Mouse (Mus musculus) heart, embryonic 15.5 days (tissue): ENCODE data around the gene Otos. TPM values are rescaled to one million over a fixed set of nuclear protein-coding genes. Genes with fewer than 3 reads are reported as not detected.

ENCODE experiments used
- ATAC-seq: fragments of 200-750 bp; cut with Nextera tagmentation; replicated peaks from 2 replicates; pipeline ENCODE4 v1.8.0; 2017; ENCODE audit warnings: low read depth, moderate TSS enrichment; ENCODE audit not compliant: insufficient number of reproducible peaks, insufficient read depth, low FRiP score
- H3K27ac ChIP-seq: fragments of 300-500 bp; sonication (generic); 2 replicates; pipeline ENCODE4 v1.5.1; 2015; ENCODE audit warnings: mild to moderate bottlenecking, inconsistent platforms
- H3K27me3 ChIP-seq: fragments of 300-500 bp; sonication (generic); 2 replicates; pipeline ENCODE4 v1.6.1; 2015; ENCODE audit warnings: inconsistent platforms
- H3K36me3 ChIP-seq: fragments of 300-500 bp; sonication (generic); 2 replicates; pipeline ENCODE4 v1.6.1; 2015; ENCODE audit warnings: mild to moderate bottlenecking, inconsistent platforms
- H3K4me1 ChIP-seq: fragments of 300-500 bp; sonication (generic); replicated peaks from 2 replicates; pipeline ENCODE4 v1.6.1; 2015; ENCODE audit warnings: inconsistent platforms
- H3K4me2 ChIP-seq: fragments of 300-500 bp; sonication (generic); 2 replicates; pipeline ENCODE4 v1.6.1; 2015; ENCODE audit warnings: inconsistent platforms, mild to moderate bottlenecking, moderate library complexity
- H3K4me3 ChIP-seq: fragments of 300-500 bp; sonication (generic); 2 replicates; pipeline ENCODE4 v1.5.1; 2015; ENCODE audit warnings: mild to moderate bottlenecking, inconsistent platforms
- H3K9ac ChIP-seq: fragments of 300-500 bp; sonication (generic); 2 replicates; pipeline ENCODE4 v1.6.1; 2015; ENCODE audit warnings: mild to moderate bottlenecking, inconsistent platforms
- H3K9me3 ChIP-seq: fragments of 300-500 bp; sonication (generic); replicated peaks from 2 replicates; pipeline ENCODE4 v1.6.1; 2016; ENCODE audit warnings: inconsistent platforms
- WGBS: fragments of 180-500 bp; shearing (Covaris S2); methylation state at CpG from one replicate; pipeline ENCODE4 v1.1.7; 2015; ENCODE audit warnings: mixed read lengths; 5-methylcytosine and 5-hydroxymethylcytosine counted together
- polyA plus RNA-seq: library from polyadenylated mRNA; unstranded; fragments of >200 nt; fragmentation: Nextera tagmentation; extraction: Ambion mirVana; gene quantifications from 2 replicates; pipeline ENCODE4 v1.2.1, GENCODE M21; 2015

Otos gene
- 0.19 TPM in 1 of 2 replicates, not detected in the other for polyA plus RNA-seq

DNA sequence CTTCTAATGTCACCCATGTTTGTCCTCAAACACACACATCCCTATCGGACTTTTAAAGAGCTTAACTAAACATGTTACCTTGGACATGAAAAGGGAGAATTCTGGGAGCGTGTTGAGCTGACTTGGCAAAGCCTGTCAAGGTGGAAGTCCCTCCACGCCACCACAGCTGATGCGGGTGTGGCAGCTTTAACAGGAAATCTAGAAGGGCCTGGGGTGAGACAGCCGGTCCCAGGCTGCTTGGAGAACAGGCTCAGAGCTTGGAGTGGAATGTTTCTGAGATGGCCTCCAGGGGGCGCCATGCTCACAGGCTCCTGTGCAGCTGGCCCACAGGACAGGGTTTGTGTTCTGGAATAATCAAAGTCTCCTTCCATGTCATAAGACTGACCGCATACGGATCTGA is at the start of gene Otos:
Gene Otos, minus strand, starts transcription at position 169 of the 400 bp plus-strand sequence.
- no peak within 1 kb of the TSS for H3K4me3 ChIP-seq
- no peaks in the 10 kb centered on the region for H3K36me3 ChIP-seq
- no peak within 1 kb of the TSS for H3K9ac ChIP-seq
- no peaks in the 10 kb centered on the region for H3K9me3 ChIP-seq
- peak within 1 kb of the TSS; percentile 17; the same call in 1 of the 2 replicates for H3K4me2 ChIP-seq
- ATAC-seq, result no peak
- H3K4me1 ChIP-seq, result peaks cover 6% of the 10 kb centered on the region
- WGBS, result 24% methylated on average over 8 of the region's 8 CpGs
- peaks cover 15% of the 10 kb centered on the region for H3K27me3 ChIP-seq
- H3K27ac ChIP-seq, result no peak within 1 kb of the TSS

DNA sequence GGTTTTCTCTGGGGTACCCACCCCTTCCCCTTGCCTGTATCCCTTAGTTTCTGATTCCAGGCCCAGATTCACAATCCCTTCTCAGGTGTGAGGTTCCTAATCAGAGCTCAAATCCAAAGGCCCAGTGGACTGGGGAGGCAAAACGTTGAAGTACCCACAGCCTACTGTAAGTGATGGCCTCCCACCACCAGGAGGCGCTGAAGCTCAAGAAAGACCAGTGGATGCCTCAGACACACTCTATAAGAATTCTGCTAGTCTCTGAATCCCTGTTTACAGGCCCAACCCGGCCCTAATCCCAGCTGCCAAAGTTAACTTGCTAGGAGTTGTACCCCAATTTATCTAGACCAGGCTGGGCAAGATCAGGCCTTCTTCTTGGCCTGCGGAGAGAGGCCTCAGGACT is 48.2 kb upstream of the Otos start:
- Histone ChIP-seq H3K4me3 (no peak overlapping the region), H3K4me1 (peaks cover 42% of the 10 kb centered on the region), H3K9me3 (no peaks in the 10 kb centered on the region), H3K27ac (no peak overlapping the region), H3K9ac (no peak overlapping the region), H3K4me2 (no peak overlapping the region), H3K36me3 (no peaks in the 10 kb centered on the region), H3K27me3 (no peaks in the 10 kb centered on the region)
- ATAC-seq, result no peak
- WGBS, result 31% methylated on average over 4 of the region's 4 CpGs

DNA sequence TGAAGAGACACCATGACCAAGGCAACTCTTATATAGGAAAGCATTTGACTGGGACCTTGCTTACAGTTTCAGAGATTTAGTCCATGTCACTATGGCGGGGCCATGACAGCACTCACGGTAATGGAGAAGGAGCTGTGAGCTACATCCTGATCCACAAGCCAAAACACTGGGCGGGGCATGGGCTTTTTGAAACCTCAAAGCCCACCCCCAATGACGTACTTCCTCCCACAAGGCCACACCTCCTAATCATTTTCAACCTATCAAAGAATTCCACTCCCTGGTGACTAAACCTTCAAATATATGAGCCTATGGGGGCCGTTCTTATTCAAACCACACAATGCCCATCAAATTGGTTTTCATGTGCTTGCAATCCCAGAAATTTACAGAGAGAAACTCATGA is 47.1 kb upstream of the Otos start:
- H3K4me1 ChIP-seq, result peaks cover 33% of the 10 kb centered on the region
- H3K4me3 ChIP-seq, result no peak overlapping the region
- 84% methylated on average over 5 of the region's 5 CpGs for WGBS
- H3K9ac ChIP-seq, result no peak overlapping the region
- ATAC-seq, result no peak
- no peak overlapping the region for H3K27ac ChIP-seq
- H3K27me3 ChIP-seq, result no peaks in the 10 kb centered on the region
- H3K4me2 ChIP-seq, result no peak overlapping the region
- no peaks in the 10 kb centered on the region for H3K9me3 ChIP-seq
- H3K36me3 ChIP-seq, result no peaks in the 10 kb centered on the region

DNA sequence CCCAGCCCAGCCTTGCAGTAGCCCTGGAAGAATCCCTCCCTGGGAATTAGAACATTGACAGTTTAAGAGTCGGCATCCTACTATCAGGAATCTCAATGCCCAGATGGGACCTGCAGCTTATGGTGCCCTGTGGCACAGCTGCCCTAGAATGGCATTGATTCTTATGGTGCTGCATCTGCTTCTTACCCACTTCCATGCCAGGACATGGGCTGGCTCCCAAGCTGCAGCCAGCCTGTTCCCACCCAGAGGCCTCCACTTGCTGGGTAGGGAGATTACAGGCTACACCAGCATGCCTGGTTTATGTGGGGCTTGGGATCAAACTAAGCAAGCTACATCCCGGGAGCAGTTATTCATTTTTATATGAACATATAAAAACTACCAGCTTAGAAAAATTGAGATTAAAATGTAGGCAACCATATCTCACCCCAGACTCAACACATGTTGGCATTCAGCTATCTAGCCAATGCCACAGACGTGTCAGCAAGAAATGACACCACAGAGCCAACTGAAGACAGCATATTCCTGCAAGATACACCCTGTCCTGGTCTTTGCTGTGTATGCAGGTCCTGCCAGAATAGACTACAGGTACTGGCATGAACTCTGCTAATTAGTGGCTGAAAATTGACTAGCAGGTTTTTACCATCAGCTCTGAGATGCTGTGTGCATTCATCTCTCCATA is 42.7 kb upstream of the Otos start:
- Histone ChIP-seq H3K36me3 (no peaks in the 10 kb centered on the region), H3K4me3 (no peak overlapping the region), H3K27ac (no peak overlapping the region), H3K4me2 (no peak overlapping the region), H3K4me1 (no peaks in the 10 kb centered on the region), H3K27me3 (no peaks in the 10 kb centered on the region), H3K9ac (no peak overlapping the region), H3K9me3 (no peaks in the 10 kb centered on the region)
- ATAC-seq, result no peak
- 71% methylated on average over 3 of the region's 3 CpGs for WGBS

DNA sequence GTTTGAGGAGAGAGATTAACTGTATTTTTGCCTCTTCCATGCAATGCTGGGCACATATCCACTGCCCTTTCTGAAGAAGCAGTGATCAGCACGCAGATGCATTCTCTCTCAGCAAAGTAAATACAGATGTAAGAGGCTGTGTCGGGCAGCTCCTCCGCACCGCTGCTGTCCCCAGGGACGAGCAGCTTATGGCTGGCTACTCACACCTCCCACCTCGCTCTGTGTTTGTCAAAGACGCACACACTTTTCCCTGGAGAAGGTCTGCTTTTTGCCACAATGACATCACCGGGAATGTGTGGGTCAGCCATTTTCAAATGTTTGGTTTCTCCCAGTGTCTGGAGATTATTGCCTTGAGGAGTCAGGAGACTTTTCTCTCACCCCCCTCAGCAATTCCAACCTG is 38.4 kb upstream of the Otos start:
- H3K9ac ChIP-seq, result no peak overlapping the region
- no peaks in the 10 kb centered on the region for H3K27me3 ChIP-seq
- no peaks in the 10 kb centered on the region for H3K4me1 ChIP-seq
- ATAC-seq, result no peak
- WGBS, result 46% methylated on average over 8 of the region's 8 CpGs
- H3K27ac ChIP-seq, result no peak overlapping the region
- H3K4me3 ChIP-seq, result no peak overlapping the region
- H3K9me3 ChIP-seq, result no peaks in the 10 kb centered on the region
- no peak overlapping the region for H3K4me2 ChIP-seq
- no peaks in the 10 kb centered on the region for H3K36me3 ChIP-seq

- 88% methylated on average over 8 of the region's 8 CpGs for WGBS
- H3K27me3 ChIP-seq, result peaks cover 3% of the 10 kb centered on the region; the same call in 1 of the 2 replicates
- no peaks in the 10 kb centered on the region for H3K36me3 ChIP-seq
- ATAC-seq, result no peak
- H3K9me3 ChIP-seq, result no peaks in the 10 kb centered on the region
- H3K4me2 ChIP-seq, result no peak overlapping the region
- no peak overlapping the region for H3K9ac ChIP-seq
- H3K27ac ChIP-seq, result no peak overlapping the region
- no peaks in the 10 kb centered on the region; the same call in 1 of the 2 replicates for H3K4me1 ChIP-seq
- no peak overlapping the region for H3K4me3 ChIP-seq
Measured at GRCm38 (mm10) chr1:92683151-92683550, 34.5 kb upstream of the Otos start.

GRCm38 (mm10) chr1:92680668-92681603 is 32.3 kb upstream of the Otos start:
- H3K27ac ChIP-seq, result no peak overlapping the region
- ATAC-seq, result no peak
- H3K4me1 ChIP-seq, result peaks cover 7% of the 10 kb centered on the region
- WGBS, result 36% methylated on average over 16 of the region's 16 CpGs
- no peak overlapping the region for H3K9ac ChIP-seq
- peaks cover 7% of the 10 kb centered on the region for H3K27me3 ChIP-seq
- H3K4me3 ChIP-seq, result no peak overlapping the region
- no peaks in the 10 kb centered on the region for H3K9me3 ChIP-seq
- H3K36me3 ChIP-seq, result no peaks in the 10 kb centered on the region
- no peak overlapping the region for H3K4me2 ChIP-seq

GRCm38 (mm10) chr1:92678757-92679156 is 30.1 kb upstream of the Otos start:
- no peak for ATAC-seq
- Histone ChIP-seq H3K36me3 (no peaks in the 10 kb centered on the region), H3K27ac (no peak overlapping the region), H3K4me1 (peaks cover 7% of the 10 kb centered on the region), H3K27me3 (peaks cover 7% of the 10 kb centered on the region), H3K4me3 (no peak overlapping the region), H3K9me3 (no peaks in the 10 kb centered on the region), H3K4me2 (no peak overlapping the region), H3K9ac (no peak overlapping the region)
- WGBS, result 83% methylated on average over 5 of the region's 5 CpGs

DNA sequence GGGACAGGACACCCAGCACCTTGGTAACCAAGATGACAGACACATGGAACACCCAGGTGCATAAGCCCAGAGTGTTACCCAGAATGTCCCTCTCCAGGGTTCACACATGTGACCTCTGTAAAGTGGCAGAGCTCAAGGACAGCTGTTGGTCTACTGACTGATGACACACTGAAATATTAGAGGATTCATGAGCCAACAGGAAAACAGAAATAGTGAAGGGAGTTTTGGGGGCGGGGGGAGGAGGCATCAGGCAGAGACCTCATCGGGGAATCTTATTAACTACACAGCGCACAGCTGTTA is 28.0 kb upstream of the Otos start:
- Histone ChIP-seq H3K4me2 (no peak overlapping the region), H3K9me3 (no peaks in the 10 kb centered on the region), H3K27me3 (peaks cover 7% of the 10 kb centered on the region), H3K4me3 (no peak overlapping the region), H3K36me3 (no peaks in the 10 kb centered on the region), H3K27ac (no peak overlapping the region), H3K9ac (no peak overlapping the region), H3K4me1 (peaks cover 7% of the 10 kb centered on the region)
- WGBS, result 80% methylated on average over 3 of the region's 3 CpGs
- 0 out of 2 replicates have a peak, but pooled peaks have one; percentile 32 for ATAC-seq

DNA sequence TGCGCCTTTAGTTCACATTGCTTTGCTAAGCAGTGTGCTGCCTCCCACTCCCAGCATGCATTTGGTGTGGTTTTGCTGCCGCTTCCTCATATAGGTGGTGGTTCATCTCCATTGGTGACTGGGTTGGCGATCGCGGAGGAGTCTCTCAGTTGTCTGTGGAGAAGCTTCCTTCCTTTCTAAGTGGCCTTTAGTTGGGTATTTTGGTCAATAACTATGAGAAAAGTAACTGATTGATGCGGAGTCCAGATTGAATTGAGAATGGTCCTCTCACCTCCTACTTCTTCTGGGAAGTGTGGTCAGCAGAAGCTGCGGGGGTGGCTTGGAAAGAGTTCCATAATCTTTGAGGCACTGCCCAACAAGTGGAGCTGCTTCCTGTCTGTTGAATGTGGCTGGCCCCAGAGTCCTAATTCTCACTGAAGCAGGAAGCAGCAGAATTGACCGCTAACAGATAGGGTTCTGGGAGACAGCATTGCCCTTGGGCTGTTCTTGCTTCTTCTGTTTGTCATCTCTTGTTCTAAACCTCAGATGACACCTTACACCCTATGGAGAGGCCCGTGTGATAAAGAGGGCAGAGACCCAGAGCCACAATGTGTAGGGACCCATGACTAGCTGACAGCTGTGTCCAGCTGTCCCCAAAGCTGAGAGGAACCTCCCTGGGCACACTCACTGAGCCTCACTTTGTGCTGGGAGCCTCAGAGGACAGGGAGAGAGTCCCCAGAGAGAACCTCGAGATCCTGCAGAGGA is 27.5 kb upstream of the Otos start:
- 67% methylated on average over 10 of the region's 10 CpGs for WGBS
- H3K4me3 ChIP-seq, result no peak overlapping the region
- H3K36me3 ChIP-seq, result no peaks in the 10 kb centered on the region
- no peak overlapping the region for H3K9ac ChIP-seq
- H3K27me3 ChIP-seq, result peaks cover 7% of the 10 kb centered on the region
- ATAC-seq, result no peak
- H3K27ac ChIP-seq, result no peak overlapping the region
- no peaks in the 10 kb centered on the region for H3K9me3 ChIP-seq
- peaks cover 7% of the 10 kb centered on the region for H3K4me1 ChIP-seq
- H3K4me2 ChIP-seq, result no peak overlapping the region

DNA sequence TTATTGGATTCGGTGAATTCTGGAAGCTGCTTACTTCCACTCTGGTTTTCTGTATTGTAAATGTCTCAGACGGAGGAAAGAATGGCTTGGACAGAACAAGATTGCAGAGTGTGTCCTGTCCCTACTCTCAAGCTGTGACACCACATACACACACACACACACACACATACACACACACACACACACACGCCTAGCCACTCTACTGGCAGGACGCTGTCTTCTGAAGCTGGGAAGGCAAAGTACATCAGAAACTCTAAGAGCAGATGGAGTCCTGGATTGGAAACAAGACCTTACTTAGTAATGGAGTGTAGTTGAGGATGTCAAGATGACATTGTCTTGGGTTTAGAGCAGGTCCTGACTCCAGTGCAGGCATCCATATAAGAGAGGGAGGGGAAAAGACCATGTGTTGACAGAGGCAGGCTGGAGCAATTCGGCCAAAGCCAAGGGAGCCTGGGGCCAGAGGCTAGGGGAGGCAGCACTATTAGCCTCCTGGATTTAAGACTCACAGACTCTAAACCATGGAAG is 24.7 kb upstream of the Otos start:
- ATAC-seq, result no peak
- Histone ChIP-seq H3K27me3 (peaks cover 4% of the 10 kb centered on the region; the same call in 1 of the 2 replicates), H3K27ac (no peak overlapping the region), H3K36me3 (no peaks in the 10 kb centered on the region), H3K9me3 (no peaks in the 10 kb centered on the region), H3K9ac (no peak overlapping the region), H3K4me3 (no peak overlapping the region), H3K4me2 (no peak overlapping the region), H3K4me1 (peaks cover 7% of the 10 kb centered on the region)
- WGBS, result 69% methylated on average over 5 of the region's 5 CpGs
